Mouse (Mus musculus) gastrocnemius, adult 8-10 months (tissue): ENCODE measurements at regions not wholly inside any gene's neighbourhood (a gene's known extent, or its start where the extent isn't known, plus 50 kb on each side); places are given as distances from the start of the nearest gene placed in this dataset.
A peak's percentile ranks its signal among the peaks of the same experiment; 100 is the strongest.

Experiments
- DNase-seq, 2 experiments: peaks; one replicate each; pipeline ENCODE4 v3.0.0; 2022; ENCODE audit warnings: low spot score in 2 of 2

DNA sequence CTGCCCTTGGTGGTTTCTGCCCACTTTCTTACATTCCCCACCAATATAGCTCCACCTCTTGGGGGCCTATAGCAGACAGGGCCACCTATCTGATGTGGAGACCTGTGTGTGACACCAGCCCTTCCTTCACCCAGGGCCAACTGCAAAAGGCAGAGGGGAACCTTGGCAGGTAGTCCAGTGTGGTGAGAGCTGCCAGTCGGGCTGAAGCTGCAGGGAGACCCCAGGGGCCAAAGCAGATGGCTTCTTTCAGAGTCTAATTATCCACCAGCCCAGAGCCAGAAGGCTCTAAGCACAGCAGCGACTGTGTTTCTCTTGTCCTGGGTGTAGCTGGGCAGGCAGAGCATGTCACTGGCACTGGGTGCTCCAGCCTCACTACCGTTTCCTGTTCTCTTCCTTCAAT lies 104.5 kb downstream of the Chst1 start:
- no peak for DNase-seq

DNA sequence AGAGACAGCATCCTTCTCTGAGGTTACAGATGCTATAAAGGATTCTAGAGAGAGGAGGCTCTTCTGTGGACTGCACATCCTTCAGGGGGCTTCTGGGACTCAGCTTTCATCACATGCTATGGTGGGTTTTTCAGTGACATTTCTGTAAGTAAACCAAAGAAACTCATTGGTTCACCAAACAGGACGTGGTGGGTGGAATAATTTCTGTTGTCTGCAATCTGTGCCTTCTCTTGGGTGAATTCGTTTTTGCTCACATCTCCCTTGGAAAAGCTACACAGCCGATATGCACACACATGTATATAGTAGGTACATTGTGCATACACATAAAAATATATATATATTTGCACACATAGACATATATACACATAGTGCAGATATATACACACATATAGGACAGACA lies 110.2 kb downstream of the Chst1 start:
- no peak for DNase-seq

DNA sequence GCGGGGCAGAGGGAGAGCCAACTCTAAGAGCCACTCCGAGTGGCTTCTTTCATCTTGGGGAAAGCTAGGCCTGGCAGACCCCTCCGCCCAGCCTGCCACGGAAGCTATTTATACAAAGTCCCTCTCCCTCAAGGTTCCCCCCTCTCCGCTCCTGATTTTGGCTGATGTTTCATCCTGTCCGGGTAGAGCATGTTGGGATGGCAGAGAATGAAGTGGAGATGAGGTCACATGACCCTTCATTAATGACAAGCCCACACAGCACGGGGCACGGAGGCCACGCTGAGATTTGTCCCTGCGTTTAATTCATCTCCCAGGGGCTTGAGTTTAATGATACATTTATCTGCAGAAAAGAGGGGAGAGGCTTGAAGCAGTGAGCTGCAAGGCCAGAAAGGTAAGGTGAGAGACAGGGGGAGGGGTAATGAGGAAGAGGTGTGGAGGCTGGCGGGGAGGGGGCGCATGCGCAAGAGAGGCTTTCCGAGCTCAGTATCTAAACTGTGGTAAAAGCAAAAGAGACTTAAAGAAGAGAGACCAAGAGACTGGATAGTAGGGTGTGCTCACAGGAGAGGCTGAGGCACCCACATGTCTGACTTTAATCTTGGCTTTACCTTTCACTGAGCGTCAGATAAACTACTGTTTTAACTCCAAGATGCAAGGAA lies 111.7 kb downstream of the Chst1 start:
- no peak for DNase-seq

DNA sequence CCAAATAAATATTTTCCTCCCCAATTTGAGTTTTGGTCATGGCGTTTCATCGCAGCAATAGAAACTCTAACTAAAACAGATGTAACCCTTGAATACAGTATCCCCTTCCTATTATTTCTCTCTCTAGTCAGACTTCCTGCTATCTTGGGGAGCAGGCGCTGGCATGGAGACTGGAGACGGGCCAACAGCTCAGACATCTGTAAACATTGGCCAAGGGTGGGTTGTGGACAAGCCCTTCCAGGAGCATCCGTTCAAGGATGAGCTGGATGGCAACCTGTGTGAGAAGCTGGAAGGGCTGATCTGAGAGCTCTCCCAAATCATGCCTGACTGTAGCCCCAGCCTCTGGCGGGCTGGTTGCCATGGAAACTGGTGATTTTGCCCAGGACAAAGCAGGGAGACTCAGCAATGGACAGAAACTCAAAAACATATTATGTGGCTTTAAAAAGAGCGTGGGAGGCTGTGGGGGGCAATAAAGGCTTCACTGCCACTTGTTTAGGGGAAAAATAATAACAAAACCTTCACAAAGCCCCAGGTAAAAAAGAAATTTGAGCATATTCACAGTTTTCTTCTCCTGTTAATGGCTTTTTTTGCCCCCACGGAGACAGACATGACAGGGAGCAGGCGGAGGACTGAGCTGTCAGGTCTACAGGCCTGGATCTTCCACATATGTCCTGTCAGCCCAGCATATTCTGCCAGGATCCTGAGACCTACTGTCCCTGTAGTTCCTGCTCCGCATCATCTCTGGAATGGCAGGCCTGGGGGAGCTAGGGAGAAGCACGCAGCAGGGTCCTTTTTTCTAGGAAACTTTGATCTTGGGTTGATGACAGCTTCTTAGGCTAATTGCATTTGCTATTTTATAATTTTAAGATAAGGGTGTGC lies 113.0 kb downstream of the Chst1 start:
- DNase-seq: no peak

DNA sequence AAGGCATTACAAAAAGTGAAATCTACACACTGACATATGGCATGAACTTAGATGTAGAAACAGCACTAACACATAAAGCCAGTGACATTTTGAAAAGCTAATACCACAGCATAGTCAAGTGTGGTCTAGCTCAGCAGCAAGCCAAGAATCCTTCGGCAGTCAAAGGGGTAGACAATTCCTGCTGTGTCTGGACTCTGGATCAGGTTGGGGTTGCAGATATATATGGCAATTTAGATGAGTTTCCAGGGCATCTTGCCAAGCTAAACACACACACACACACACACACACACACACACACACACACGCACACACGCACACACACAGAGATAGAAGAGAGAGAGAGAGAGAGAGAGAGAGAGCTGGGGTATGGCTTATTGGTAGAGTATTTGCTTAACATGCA lies 118.2 kb downstream of the Chst1 start:
- no peak for DNase-seq

DNA sequence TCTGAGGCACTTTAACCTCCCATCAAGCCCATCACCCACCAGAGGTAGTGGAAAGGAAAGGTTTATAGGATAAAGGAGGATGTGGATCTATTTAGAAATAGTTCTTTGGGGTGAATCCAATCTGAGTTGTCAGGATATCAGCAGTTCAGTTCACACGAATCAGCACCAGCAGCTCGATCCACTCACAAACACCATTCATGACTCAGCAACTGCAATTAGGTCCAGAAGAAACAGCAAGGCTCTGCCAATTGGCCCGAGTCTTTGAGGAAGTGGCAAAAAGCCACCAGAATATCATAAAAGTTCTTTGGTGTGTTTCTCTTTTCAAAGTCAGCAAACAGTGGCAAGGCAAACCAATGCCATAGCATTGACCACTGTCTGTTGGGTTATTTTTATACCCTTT lies 122.4 kb downstream of the Chst1 start:
- DNase-seq: no peak

DNA sequence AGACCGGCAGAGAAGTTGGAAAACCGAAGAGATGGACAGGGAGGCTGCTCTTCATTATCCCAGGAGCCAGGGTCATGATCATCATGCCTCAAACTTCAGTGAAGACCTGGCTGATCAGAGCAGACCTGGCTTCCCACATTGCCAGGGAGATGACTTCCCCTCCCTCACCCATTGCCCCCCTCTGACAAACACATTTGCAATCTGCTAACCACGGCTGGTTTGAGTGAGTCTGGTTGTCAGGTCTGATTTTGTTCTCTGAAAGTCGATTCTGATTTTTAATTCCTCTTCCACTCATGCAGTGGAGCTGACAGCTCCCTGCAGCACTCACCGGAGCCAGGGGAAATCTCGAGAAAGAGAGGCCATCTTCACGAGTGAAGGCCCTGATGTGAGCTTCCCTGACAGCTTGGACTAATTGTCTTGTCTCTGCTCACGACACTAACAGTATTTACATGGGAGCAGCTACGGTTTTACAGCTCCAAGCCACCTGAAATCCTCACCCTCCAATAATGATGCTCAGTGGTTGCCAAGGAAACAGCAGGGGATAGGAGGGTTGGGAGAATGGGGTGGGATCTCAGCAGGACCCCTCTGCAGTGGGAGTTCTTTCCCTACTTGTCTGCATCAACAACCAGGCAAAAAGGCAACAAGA lies 124.2 kb downstream of the Chst1 start:
- no peak for DNase-seq

DNA sequence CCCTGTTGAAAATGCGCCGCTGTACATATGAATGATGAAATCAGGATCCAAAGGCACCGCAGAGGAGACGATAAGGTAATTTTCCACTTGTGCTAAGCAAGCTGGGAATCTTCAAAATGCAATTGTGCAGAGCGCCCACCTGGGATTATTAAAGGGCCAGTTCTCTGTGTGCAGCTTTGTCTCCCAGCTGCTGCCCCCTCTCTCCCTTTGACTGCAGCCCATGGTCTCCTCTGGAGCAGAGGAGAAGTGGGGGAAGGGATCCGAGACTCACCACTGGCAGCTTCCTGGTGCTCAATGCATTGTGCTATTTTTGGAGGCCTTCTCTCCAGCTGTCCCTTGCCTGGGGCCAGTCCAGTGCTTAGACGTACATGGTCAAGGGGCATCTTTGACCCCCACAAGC lies 127.1 kb downstream of the Chst1 start:
- no peak for DNase-seq

DNA sequence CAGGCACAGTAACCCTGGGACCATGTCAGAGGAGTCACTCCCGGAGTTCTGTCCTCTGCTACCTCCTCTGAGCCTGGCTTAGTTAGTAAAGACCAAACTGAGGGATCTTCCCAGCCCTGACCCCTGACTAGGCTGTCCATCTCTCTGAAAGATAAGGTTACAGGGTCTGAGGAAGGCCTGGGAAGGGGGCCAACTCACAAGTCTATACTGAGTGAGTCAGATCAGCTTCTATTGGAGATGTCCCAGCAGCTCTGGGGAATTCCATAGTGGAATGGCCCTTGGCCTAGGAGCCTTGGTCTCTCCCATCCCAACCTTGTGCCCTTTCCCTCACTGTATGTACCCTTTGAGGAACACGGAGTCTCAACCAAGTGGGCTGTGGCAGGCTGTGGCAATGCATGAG lies 127.7 kb downstream of the Chst1 start:
- peak; percentile 33 to 46 for DNase-seq

DNA sequence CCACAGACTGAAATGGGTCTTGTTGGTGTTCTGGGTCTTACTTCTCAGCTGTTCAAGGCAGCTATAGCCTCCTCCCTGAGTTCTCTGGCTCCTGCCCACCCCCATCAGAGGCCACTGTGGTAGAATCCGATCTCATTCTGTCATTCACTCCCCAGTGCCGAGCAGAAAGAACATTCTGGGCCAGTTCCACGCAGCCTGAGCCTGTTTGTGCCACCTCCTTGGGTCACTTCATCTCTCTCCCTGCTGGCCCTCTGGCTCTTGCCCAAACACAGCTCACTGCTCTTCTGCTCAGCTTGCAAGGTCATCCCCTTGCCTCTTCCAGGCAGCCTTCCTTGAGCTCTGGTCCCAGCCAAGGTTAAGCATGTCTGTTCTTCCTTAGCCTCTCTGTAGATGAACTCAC lies 128.9 kb downstream of the Chst1 start:
- peak; percentile 17 to 20 for DNase-seq

DNA sequence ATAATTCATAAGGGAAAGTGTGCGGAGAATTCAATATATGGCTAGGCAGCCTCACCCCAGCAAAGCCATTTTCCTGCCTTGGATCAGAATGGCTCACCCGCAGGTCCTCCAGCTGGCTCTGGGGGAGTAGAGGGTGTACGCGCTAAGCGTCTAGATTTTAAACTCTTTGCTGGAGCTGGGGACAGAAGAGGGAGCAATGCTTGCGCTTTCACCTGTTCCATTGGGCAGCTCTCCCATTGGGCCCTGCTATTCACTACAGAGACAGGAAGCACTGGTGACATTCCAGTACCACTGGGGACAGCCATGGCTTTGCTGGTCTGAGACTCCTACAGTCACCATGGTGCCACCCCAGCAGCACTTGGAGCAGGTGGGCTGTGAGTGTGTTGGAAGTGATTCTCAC lies 130.9 kb downstream of the Chst1 start:
- DNase-seq: no peak

DNA sequence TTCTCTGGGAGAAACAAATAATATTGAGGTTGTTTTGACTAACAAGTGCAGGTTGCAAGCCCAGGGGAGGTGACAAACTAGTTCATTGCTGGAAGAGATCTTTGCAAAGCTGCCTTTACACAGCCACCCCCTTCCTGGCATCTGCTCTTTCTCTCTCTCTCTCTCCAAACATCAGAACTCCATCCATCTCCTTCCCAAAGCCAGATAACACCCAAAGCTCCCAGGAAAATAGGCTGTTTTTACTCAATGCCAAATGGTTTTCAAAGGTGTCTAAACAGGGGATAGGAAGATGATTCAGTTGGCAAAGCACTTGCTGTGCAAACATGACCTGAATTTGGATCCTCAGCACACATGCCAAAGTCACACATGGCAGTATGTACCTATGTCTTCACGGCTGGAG lies 133.9 kb downstream of the Chst1 start:
- no peak for DNase-seq

DNA sequence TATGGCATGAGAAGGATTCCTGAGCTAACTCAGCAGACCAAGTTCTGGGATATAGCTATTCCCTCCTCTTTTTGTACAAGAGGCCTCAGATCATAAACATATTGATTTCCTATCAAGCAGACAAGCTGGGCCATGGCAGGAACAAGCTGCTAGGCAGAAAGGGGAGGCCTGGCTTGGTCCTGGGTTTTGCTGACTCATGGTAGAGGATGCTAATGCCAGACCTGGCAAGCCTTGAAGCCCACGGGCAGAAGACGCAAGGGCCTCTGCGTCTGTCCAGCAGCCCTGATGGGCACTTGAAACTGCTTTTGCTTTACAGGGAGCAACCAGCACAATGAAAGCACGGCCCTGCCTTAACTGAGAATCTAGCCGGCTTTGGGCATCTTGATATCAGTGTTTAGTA lies 136.3 kb downstream of the Chst1 start:
- no peak for DNase-seq

DNA sequence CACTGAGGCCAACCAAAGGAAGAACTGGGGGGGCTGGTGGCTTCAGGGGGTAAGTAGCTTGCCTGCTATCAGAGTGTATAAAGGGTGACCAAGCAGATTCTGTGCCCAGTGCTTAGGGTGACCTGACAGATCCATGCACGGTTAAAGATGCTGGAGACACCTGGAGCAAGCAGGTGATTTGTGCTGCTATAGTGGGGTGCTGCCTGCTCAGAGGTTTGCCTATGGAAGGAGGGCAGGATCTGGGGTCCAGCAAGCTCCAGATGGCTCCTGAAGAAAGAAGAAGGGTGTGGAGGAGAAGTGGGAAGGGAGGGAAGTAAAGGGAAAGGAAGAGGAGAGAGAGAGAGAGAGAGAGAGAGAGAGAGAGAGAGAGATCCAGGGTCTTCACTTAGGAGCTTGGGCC lies 137.8 kb downstream of the Chst1 start:
- no peak for DNase-seq

DNA sequence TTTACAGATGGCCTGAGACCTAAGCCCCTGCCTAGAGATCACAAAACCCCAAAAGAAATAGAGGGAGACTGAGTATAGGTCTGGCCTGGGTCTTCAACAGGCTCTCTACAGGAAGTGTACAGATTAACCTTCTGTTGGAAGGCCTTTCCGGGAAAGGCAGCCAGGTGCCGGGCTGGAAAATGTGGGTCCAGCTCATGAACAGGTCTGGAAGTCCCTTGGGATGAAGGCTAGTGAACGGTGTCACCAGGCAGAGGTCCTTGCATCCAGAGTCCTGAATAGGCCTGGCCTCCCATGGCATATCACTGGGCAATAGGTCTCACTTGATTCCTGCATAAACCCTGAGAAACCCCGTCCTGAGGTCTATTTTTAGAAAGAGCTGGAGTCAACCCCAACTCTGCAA lies 140.1 kb downstream of the Chst1 start:
- no peak for DNase-seq

DNA sequence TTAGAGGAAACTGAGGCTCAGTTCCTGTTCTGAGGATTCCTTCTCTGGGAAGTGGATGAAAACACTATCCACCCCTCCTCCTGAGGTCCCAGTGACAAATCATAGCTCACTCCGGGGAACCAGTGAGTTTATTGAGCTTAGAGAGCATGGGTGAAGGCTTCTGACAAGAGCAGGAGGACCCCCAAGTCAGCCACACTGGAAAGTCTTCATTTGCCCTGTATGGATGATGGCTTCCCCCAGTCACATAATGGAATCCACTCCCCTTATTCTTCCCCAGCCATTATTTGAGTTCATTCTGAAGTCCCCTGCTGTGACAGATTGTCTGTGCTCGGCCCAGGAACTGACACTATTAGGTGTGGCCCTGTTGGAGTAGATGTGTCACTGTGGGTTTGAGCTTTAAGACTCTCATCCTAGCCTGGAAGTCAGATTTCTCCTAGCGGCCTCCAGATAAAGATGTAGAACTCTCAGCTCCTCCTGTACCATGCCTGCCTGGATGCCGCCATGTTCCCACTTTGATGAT lies 141.3 kb downstream of the Chst1 start:
- no peak for DNase-seq

DNA sequence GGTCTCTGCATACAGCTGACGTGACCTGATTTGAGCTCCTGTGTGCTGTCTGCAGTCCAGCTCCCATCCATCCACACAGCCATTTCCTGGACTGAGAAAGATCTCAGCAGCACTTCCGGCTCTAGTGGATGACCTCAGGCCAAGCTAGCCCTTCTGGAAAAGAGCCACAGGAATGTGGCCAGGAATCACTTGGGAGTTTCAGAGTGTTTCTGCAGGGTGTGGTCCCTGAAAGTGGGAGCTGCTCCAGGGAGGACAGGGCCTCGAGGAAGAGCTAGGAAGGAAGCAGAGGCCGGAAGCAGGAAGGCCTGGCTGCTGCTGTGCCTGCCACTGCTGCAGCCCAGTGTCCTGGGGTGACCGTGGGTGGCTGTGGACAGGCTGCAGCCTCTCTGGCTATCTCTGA lies 142.5 kb downstream of the Chst1 start:
- peak; percentile 76 to 81 for DNase-seq

DNA sequence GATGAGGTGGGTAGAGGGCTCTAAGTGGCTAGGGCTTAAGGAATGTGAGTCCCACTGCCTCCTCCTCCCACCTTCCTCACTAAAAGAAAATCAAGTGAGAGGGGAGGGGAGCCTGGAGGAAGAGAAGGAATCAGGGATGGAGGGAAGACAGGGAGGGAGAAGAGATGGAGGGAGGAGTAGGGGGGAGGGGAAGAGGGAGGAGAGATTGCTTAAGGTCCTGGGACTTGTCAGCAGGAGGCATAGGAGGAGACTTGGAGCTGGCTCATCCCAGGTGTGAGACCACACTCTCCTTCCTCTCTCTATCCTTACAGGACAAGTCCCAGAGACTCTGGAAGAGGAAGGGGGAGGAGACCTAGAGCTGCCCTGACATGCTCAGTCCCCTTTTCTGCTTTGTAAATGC lies 143.2 kb downstream of the Chst1 start:
- no peak for DNase-seq

DNA sequence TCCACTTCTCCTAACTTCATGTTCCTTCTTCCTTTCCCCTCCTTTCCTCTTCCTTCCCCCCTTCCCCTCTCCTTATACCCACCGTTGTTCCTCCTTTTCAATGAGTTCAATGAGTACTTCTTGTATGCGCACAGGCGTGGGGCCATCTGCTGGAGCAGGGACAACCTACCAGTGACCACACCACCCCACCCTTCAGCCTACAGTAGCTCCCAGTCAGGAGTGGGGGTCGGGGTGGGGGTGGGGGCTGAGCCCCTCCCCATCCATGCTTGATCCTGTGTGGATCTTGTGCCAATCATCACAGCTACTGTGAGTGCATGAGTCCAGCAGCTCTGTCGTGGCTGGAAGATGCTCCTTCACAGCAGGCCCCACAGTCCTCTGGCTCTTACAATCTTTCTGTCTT lies 143.6 kb downstream of the Chst1 start:
- DNase-seq: no peak

DNA sequence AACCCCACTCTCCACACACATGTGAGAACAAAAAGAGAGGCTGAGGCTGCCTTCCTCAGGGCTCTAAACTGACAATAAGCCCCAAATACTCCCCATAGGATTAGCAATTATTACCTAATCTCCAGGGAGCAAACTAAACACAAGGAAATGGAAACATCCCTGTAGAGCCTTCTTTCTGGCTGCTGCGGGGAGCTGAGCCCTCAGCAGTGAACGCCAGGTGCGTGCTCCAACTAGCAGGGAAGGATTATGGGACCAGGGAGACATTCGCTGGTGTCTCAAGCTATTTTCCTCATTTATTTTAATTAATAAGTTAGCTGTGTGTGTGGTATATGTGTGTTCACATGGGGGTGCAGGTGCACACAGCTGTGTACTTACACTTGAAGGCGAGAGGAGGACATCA lies 144.4 kb downstream of the Chst1 start:
- DNase-seq: no peak

DNA sequence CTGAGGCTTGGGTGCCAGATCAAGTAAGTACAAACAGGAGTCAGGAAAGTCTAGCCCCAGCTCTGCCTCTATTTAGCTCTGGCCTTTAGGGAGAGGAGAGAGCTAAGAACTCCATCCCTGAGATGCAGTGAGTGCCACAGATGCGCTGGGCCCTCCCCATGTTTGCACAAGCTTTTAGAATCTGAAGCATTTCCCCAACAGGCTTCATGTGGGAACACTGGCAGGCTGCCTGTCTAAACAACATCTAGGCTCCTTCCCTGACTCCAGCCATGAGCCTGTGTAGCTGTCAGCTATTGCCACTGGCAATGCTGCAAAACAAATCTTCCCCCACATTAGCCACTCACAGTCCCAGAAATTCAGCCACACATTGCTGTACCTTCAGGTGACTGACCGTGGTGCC lies 147.9 kb downstream of the Chst1 start:
- no peak for DNase-seq

DNA sequence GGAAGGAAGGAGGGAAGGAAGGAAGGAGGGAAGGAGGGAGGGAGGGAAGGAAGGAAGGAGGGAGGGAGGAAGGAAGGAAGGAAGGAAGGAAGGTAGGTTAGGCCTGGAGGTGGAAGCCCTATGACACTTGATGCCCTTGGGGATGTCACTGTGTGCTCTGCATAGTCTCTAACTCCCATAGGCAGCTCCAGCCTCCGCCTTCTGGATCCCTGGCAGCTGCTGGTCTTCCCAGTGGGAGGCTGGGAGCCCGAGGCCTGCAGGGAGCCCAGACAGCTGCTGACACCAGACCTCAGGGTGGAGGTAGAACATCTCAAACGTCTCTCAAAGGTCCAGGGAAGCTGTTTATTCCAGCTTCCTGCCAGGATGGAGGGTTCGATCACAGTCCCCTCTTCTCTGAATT lies 150.6 kb downstream of the Chst1 start:
- DNase-seq: no peak
